Mouse (Mus musculus): ENCODE data around the gene Zc3h12a.

Gene Zc3h12a

GRCm38 (mm10) chr4:125144627-125145026 is 17.0 kb upstream of the Zc3h12a start:
- CTCF ChIA-PET = no interaction called here

GRCm38 (mm10) chr4:125144211-125144610 is 16.6 kb upstream of the Zc3h12a start:
- CTCF ChIA-PET = no interaction called here

- CTCF ChIA-PET = no interaction called here
Observed at GRCm38 (mm10) chr4:125138321-125138720, 10.7 kb upstream of the Zc3h12a start.

- CTCF ChIA-PET = no interaction called here
Observed at GRCm38 (mm10) chr4:125136303-125136888, 8.8 kb upstream of the Zc3h12a start.

- CTCF ChIA-PET = no interaction called here
Observed at GRCm38 (mm10) chr4:125135076-125135855, 7.6 kb upstream of the Zc3h12a start.

- CTCF ChIA-PET = no interaction called here
Observed at GRCm38 (mm10) chr4:125134631-125135030, 7.0 kb upstream of the Zc3h12a start.

GRCm38 (mm10) chr4:125134192-125134591 is 6.6 kb upstream of the Zc3h12a start:
- CTCF ChIA-PET = no interaction called here

GRCm38 (mm10) chr4:125132394-125132793 is 4.8 kb upstream of the Zc3h12a start:
- CTCF ChIA-PET = interaction anchor here (0.9 to 2.1 kb wide), 2 partner anchors 17 to 33 kb away, joined by 6 to 9 read pairs; no protein-coding TSS in a partner anchor

- CTCF ChIA-PET = interaction anchor here (0.9 to 2.1 kb wide), 2 partner anchors 16 to 17 kb away, joined by 3 to 6 read pairs; no protein-coding TSS in a partner anchor
Observed at GRCm38 (mm10) chr4:125131493-125131892, 3.9 kb upstream of the Zc3h12a start.

- CTCF ChIA-PET = no interaction called here
Observed at GRCm38 (mm10) chr4:125126761-125127160, 879 bp downstream of the Zc3h12a start.

- CTCF ChIA-PET = no interaction called here
Observed at GRCm38 (mm10) chr4:125126186-125126585, 1.5 kb downstream of the Zc3h12a start.

GRCm38 (mm10) chr4:125125361-125125921 is 2.2 kb downstream of the Zc3h12a start:
- CTCF ChIA-PET = no interaction called here

- CTCF ChIA-PET = interaction anchor here (2.0 kb wide), 1 partner anchor 10 kb away, joined by 6 read pairs; no protein-coding TSS in a partner anchor
Observed at GRCm38 (mm10) chr4:125124424-125125209, 3.0 kb downstream of the Zc3h12a start.

- CTCF ChIA-PET = interaction anchor here (2.0 kb wide), 1 partner anchor 9 kb away, joined by 6 read pairs; no protein-coding TSS in a partner anchor
Observed at GRCm38 (mm10) chr4:125123279-125123671, 4.4 kb downstream of the Zc3h12a start.

GRCm38 (mm10) chr4:125122431-125123278 is 5.0 kb downstream of the Zc3h12a start:
- CTCF ChIA-PET = interaction anchor here (2.0 kb wide), 1 partner anchor 8 kb away, joined by 6 read pairs; no protein-coding TSS in a partner anchor

GRCm38 (mm10) chr4:125119721-125120120 is 7.9 kb downstream of the Zc3h12a start:
- CTCF ChIA-PET = no interaction called here

GRCm38 (mm10) chr4:125119070-125119469 is 8.6 kb downstream of the Zc3h12a start:
- CTCF ChIA-PET = no interaction called here

- CTCF ChIA-PET = interaction anchor here (0.7 kb wide), 1 partner anchor 55 kb away, joined by 10 read pairs; no protein-coding TSS in a partner anchor
Observed at GRCm38 (mm10) chr4:125117902-125118320, 9.7 kb downstream of the Zc3h12a start.

GRCm38 (mm10) chr4:125116929-125117328 is 10.7 kb downstream of the Zc3h12a start:
- CTCF ChIA-PET = interaction anchor here (0.6 to 1.1 kb wide), 2 partner anchors 43 to 95 kb away, joined by 3 to 7 read pairs; no protein-coding TSS in a partner anchor

GRCm38 (mm10) chr4:125116090-125116861 is 11.4 kb downstream of the Zc3h12a start:
- CTCF ChIA-PET = interaction anchor here (0.6 to 1.6 kb wide), 3 partner anchors 15 to 95 kb away, joined by 3 to 7 read pairs (median 6); no protein-coding TSS in a partner anchor
